Mouse (Mus musculus) brain, embryonic 14.5 days (tissue): ENCODE data around the gene Srpr. TPM values are rescaled to one million over a fixed set of nuclear protein-coding genes. Genes with fewer than 3 reads are reported as not detected.
A peak's percentile ranks its signal among the peaks of the same experiment; 100 is the strongest.

Source experiments
- DNase-seq: peaks from one replicate; pipeline ENCODE4 v3.0.0-alpha.2; 2011; ENCODE audit warnings: low read depth
- CTCF ChIP-seq: fragments of 200-500 bp; IDR thresholded peaks from 2 replicates; pipeline ENCODE4 v1.5.1; 2012; ENCODE audit warnings: inconsistent platforms, mild to moderate bottlenecking, moderate library complexity, borderline replicate concordance; ENCODE audit not compliant: insufficient read depth, insufficient read length; ENCODE audit errors: extremely low read depth
- POLR2A ChIP-seq: fragments of 200-500 bp; IDR thresholded peaks from 2 replicates; pipeline ENCODE4 v1.6.1; 2012; ENCODE audit warnings: mild to moderate bottlenecking, inconsistent platforms, borderline replicate concordance; ENCODE audit not compliant: poor library complexity, insufficient read depth, insufficient read length, severe bottlenecking; ENCODE audit errors: extremely low read depth
- polyA plus RNA-seq: library from polyadenylated mRNA; depleted of rRNA; stranded (reverse); fragments of >200 nt; gene quantifications from 2 replicates; pipeline ENCODE4 v1.2.3, GENCODE M21; 2012

Gene Srpr
- polyA plus RNA-seq, 1 experiment = 51.3 TPM

DNA sequence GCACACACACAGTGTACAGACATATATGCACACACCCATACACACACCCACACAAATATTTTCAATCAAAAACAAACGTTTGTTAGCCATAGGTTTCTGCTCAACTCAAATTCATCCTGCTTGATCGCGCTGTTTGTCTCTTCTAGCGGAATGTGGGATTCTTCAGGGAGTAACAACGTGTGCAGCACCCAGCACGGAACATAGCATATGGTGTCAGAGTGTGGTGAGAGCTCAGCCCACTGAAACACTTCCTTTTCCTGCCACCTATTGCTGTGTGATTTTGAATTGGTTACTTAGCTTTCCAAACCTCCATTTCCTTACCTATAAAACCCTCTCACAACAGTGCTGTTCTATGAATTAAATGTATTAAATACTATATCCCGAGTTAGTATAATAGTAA lies 29.9 kb upstream of the Srpr start:
- no peak for TF ChIP-seq POLR2A
- TF ChIP-seq CTCF = no peak
- DNase-seq = no peak

DNA sequence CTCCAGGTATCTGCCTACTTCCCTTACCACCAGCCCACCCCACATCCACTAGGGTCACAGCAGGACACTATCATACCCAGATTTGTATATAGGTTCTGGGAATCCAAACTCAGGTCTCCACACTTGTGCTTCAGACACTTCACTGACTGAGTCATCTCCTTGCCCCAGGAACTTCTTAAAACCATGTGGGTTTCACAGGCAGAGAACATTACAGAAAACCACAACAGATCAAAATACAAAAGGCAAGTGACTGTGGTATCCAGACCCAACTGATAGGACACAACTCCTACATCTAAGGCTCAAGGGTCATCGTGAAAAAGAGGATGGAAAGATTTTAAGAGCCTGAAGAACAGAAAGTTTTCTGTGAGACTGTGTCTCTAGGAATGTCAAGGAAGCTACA lies 26.6 kb upstream of the Srpr start:
- no peak for DNase-seq
- no peak for TF ChIP-seq CTCF
- no peak for TF ChIP-seq POLR2A

DNA sequence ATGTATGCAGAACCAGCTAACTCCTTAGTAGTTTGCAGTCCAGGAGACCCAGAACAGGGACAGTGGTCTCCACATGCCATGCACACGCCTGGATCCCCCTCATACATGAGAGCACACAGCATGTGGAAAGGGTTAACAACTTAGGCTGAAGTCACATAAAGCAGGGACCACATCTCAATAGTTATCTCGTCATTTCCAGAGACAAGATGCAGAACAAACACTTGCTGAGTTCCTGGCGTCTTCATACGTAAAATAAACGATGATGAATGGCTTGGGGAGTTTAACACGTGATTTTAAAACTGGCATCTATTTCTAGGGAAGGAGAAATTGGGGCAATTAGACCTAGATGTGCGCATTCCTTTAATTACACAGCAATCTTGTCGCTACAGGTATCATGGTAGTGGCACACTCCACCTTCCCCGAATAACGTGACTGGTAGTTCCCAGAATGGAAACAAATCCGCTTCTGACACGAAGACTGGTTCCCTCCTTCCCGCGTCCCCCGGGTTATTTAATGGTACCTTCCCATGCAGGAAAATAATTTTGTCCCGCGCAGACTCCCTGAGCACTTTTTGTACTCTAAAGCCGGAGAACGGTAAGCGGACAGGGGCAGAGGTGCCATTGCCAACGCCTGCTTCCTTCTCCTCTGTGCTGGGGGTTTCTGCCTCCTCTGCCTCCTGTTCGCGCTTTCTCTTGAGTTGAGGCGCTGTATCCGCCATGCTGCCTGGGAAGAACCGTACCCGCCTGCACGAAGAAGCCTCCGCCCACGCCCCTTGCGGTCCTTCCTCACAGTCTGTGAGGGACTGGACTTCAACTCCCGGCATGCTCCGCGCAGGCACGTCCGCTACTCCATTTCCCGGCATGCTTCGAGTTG lies 24.5 kb upstream of the Srpr start, which contains the start of gene Dcps:
Gene Dcps (minus strand): TSS at position 811 of the 873 bp plus-strand sequence.
- peak; percentile 20; the same call in 1 of the 2 replicates for TF ChIP-seq CTCF
- TF ChIP-seq POLR2A = peak; percentile 36; the same call in 1 of the 2 replicates
- DNase-seq = peak; percentile 98

DNA sequence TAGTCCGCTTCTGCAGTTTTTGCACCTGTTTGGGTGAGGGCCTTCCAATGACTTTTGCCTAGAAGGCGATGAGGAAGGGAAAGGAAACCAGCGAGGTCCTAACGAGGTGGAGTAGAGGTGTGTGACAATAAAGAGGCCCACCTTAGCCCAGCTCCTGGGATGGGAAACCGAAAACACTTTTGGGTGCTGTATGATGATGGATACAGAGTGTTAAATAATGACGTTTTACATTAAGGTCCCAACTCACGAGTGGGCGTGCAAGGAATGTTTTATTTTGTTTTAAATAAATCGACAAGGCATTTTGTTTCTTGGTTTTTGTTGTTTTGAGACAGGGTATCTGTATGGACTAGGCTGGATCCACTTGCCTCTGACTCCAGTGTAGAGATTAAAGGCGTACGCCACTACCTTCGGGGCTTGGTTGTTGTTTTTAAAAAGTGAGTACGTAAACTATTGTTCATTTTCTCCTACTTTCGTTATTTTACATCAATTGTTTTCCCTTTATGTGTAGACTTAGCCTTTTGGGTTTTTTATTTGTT lies 23.8 kb upstream of the Srpr start:
- no peak for TF ChIP-seq CTCF
- TF ChIP-seq POLR2A = no peak
- no peak for DNase-seq

DNA sequence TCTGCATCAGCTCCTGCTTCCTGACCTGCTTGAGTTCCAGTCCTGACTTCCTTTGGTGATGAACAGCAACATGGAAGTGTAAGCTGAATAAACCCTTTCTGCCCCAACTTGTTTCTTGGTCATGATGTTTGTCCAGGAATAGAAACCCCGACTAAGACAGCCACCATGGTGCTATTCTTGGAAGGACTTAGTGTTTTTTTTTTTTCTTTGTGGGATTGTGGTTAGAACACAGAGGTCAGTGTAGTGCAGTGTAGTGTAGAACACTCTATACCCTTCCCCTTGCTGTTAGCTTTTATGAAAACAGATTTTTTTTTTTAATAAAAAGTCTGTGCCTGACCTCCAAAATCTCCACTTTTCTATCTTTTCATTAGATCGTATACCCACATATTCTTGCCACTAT lies 17.1 kb upstream of the Srpr start:
- no peak for TF ChIP-seq CTCF
- no peak for TF ChIP-seq POLR2A
- no peak for DNase-seq

DNA sequence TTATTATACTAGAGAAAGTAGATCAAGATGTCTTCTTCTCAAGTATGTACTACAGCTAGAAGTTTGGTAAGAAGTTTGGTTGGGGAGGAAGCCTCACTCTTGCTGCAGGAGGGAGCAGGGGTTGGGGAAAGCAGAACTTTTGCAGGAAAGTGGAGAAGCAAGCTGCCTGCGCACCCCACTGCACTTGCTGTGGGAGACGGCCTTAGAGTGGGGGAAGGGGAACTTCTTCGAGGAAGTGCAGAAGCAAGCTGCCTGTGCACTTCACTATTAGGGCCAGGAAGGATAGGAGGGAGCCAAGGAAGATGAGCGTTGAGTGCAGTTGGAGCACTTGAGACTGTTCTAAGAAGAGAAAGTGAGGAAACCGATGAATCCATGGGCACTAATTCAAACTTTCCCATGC lies 16.6 kb upstream of the Srpr start:
- TF ChIP-seq POLR2A = no peak
- DNase-seq = no peak

DNA sequence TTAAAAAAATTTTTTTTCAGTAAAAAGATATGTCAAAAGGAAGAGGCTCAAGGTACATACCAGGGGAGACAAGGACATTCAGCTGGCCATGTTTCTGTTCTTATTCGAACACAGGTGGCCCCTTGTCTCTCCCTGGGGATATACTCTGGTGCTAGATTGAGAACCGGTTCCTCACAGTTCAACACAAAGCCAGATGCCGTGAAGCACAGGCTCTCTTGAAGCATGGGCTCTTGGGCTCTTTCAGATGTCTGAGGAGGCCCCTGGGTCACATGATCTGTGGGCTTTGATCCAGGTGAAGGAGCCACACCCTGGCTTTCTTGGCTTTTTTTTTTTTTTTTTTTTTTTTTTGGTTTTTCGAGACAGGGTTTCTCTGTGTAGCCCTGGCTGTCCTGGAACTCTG lies 13.5 kb upstream of the Srpr start:
- TF ChIP-seq CTCF (no peak), POLR2A (no peak)
- DNase-seq = no peak

DNA sequence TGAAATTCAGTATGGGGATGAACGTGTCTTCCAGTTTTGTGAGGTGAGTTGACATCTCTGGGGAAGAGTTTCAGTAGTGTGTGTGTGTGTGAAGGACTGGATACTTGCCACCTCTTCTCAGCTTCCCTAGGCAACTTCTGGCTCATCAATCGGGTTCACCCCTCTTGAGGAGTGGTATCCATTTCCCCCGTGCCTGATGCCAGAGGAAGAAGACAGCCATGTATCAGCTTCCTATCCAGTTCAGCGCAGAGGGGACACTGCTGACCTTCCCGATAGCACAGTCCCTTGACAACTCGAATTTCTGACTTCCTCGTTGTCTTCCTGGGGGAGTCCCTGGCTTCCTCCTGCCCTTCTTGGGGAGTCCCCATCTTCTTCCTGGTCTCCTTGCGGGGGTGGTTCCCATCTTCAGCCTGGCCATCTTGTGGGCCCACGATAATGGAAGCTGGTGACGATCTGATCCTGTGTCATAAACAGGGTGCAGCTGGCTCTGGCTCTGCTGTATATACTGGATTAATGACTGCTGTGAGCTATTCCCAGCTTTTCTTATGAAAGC lies 12.5 kb upstream of the Srpr start:
- no peak for DNase-seq
- no peak for TF ChIP-seq POLR2A

DNA sequence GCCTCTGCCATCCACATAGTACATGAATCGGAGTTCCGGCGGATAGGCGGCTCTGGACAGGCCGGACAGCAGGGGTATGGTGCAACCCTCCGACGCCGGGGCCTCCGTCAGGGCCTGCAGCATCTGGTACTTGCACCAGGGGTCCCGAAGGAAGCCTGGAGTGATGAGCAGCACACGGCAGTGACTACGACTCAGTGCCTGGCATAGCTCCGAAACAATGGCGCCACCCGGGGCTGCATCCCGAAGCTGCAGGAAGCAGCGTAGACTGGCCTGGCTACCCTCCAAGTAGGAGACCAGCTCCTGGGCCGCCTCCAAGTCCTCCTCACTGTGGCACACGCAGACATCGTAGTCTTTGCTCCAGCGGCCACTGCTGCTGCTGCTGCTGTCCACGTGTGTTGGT lies 11.3 kb upstream of the Srpr start:
- TF ChIP-seq CTCF (no peak), POLR2A (no peak)
- peak; percentile 80 for DNase-seq

DNA sequence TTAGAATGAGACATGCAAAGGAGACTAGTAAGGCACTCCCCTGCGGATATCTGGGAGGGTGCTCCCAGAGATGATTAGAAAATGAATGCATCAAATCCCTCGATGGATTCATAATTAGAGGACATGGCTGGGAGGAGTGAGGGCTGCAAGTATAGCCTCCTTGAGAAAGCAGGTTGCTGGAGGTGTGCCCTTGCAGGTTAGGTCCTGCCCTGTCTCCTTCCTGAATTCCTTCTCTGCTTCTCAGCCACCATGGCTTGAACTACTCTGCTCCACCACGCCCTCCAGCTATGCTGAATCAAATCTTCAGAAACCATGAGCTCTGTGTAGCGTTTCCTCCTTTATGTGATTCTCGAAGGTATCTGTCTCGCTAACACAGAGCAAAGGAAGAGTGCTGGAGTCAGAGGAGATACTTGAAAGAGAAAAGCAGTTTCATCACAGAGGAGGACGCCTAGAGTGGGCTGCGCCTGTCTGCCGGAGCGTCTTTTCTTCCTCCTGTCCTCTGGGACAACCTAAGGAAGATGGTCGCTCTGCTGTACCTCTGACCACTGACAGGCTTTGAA lies 6.9 kb upstream of the Srpr start:
- TF ChIP-seq POLR2A = no peak
- no peak for TF ChIP-seq CTCF
- peak; percentile 13 for DNase-seq

DNA sequence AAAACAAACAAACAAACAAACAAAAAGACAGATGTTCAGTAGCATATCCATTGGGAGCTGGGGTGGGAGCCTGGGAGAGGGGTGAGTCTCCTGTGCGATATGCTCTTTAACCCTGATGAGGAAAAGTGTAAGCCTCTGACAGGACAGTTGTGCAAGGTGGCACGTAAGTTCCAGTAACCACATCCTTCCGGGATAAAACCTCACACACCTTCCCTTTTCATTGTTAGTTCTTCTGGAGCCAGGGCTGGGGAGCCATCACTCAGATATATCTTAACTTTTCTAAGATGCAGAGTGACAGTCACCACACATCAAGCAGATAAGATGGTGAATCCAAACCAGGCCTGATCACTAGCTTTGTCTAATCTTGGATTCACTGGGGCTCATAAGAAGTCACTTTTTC lies 5.9 kb upstream of the Srpr start:
- no peak for DNase-seq
- TF ChIP-seq POLR2A = no peak
- no peak for TF ChIP-seq CTCF

DNA sequence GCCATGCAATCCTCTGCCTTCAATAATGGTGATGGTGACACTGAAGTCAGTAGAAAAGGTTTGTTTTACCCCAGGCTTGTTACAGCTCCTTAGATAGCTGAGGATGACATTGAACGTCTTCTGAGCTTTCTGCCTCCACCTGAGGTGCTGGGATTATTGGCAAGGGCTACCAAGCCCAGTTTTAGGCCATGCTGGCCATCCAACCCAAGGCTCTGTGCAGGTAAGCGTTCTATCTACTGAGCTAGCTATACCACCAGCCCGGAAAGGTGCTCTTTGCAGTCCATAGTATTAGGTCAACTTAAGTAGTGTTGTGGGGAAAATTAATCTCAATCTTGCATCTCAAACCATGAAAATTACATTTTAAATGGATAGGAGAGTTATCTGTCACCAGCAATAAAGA lies 2.4 kb upstream of the Srpr start:
- no peak for DNase-seq

DNA sequence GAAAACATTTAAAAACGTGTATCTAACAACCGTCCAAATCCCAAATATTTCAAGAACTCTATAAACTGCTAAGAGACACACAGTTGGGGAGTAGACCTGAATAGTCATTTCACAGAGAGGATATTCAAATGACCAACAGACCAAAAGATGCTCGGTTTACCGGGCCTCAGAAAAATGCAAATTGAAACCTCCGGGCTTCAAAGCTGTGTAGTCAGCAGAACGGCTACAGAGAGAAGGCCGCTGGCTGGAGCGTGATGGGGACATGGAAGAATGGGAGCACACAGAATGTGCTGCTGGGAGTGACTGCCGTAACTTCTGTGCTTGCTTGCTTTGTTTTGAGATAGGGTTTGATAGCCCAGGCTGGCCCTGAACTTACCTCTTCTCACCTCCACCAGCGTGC lies 1.6 kb upstream of the Srpr start:
- DNase-seq = no peak
- TF ChIP-seq POLR2A = no peak
- no peak for TF ChIP-seq CTCF

More for the DNA sequence above, 2.4 kb upstream of the Srpr start:
- TF ChIP-seq CTCF = no peak
- no peak for TF ChIP-seq POLR2A
